Mouse (Mus musculus) ovary, postnatal 10 days (tissue): Measurements from ENCODE around the gene Cit.

ENCODE experiments used
- DNase-seq: peaks from one replicate; pipeline ENCODE4 v3.0.0; 2022; ENCODE audit warnings: low spot score

Gene Cit

GRCm38 (mm10) chr5:116009884-116010627 lies 165.0 kb downstream of the Cit start:
- DNase-seq, result no peak

DNA sequence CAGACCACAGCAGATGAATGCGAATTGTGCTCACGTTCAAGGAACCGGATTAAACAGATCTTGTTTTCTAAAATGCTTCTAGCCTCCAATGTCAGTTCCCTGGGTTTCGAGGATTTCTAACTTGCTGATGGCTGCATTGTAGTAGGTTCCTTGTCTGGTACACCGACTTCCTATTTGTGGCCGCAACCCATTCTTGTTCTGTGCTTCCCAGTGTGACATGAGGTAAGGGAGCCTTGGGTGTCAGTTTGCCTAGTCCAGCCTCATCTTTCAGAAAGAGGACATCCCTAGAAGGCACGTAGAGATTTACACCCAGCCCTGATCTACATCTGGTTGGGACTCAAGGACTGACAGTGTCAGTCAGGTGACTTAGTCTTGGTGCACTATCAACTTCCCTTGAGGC lies 166.6 kb downstream of the Cit start:
- DNase-seq, result no peak

DNA sequence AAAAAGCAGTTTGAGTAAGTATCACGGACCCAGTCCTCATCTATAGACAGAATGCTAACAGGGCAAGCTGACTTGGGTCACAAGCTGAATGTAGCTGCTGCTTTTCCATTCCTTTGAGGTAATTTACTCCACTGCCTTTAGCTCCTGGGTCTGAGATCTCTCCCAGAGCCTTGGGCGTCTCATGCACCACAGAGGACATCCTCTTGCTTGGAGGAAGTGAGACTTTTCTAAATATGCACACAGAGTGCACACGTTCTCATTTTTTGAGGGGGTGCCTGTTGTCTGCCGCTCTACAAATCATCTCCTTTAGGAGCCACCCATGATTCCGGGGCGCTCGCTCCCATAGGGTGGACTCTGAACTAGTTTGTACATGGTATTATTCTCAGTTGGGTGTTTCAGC lies 167.4 kb downstream of the Cit start:
- DNase-seq, result no peak

DNA sequence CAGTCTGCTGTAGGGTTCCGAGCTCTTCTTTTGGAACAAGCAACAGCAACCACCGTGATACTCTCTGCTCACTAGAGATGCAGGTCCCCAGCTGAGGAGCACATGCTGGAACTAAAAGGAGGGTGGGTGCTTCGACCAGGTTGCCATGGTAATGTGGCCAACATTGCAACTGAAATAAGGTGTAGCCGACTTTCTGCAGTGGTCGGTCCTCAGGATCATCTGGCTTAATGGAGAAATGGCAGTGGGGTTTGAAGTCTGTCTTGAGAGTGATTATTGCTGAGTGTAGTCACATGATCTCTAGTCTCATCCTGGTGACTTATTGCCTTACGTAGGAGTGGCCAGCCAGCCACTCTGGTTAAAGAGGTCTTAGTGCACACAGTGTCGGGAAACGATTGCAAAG lies 168.7 kb downstream of the Cit start:
- DNase-seq, result no peak

- DNase-seq, result no peak
Measured at GRCm38 (mm10) chr5:116014237-116014636, 169.2 kb downstream of the Cit start.

DNA sequence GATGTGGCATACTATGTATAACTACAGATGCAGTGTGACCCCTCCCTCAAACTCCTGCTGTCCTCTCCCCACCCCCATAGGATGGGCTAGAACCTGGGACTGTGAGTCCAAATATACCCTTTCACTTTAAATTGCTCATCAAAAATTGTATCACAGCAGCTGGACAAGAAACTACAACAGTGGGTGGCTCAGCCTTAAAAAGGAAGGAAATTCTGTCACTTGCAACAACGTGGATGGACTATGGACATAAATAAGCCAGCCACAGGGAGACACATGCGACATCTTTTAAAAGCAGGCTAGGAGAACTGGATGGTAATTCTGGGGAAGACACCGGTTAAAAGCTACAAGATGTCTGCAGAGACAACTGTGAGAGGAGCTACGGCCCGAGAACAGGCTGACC lies 171.5 kb downstream of the Cit start:
- no peak for DNase-seq

GRCm38 (mm10) chr5:116017391-116017790 lies 172.3 kb downstream of the Cit start:
- no peak for DNase-seq

- DNase-seq, result no peak
Measured at GRCm38 (mm10) chr5:116018196-116018595, 173.1 kb downstream of the Cit start.

GRCm38 (mm10) chr5:116018784-116019183 lies 173.7 kb downstream of the Cit start:
- no peak for DNase-seq

- DNase-seq, result no peak
Measured at GRCm38 (mm10) chr5:116019371-116019770, 174.3 kb downstream of the Cit start.

- DNase-seq, result no peak
Measured at GRCm38 (mm10) chr5:116021552-116021951, 176.5 kb downstream of the Cit start.

DNA sequence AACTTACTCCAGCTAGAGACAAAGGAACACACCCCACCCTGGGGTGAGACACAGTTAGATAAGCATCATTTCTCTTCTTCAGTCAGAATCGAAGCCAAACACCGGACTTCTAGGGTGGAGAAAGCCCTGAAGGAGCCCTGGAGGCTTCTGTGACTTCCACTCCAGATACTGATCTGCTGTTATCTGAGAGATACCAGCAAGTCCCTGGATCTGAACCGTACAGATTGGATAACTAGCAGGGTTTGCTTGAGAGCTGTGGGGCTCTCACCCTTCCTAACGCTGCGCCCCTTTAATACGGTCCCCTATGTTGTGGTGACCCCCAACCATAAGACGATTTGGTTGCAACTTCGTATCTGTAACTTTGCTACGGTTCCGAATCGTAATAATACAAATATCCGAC lies 177.1 kb downstream of the Cit start:
- DNase-seq, result no peak

DNA sequence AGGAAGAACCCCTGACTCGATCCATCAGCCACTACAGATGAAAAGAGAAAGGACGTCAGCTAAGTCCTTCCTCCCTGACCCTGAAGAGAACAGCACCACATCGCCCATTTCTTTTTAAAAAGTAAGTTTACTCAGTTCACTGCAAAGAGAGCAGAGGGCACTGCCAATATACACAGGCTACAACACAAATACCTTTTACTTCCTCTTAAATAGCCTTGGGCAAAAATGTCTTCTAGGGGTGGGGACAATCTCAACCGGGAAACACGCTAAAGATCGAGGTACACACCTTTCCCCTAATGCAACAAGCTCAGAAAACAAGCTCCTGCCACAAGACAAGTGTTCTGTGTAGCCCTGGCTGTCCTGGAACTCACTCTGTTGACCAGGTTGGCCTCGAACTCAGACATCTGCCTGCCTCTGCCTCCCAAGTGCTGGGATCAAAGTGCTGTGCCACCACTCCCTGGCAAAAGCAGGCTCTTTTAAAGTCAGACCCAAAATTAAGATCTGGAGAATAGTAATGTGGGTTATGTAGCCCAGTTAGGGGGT lies 177.7 kb downstream of the Cit start:
- DNase-seq, result no peak

DNA sequence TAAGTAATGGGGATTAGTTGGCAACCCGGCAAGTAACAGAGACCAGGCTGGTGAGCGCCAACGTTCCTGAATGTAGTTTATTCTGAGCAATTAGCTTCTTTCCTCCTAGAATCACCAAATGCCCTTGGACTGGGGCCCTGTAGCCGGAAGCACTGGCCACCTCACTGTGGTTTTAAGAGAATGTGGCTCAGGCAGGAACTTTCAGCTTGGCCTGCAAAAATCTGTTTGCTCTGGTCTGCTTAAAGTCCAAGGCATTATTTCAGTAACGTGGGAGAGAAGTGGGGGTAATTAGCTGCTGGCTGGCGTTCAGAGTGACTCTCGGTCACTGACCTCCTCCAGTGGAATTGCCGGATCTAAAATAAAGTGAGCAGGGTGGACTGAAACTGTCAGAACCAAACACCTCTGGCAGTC lies 178.2 kb downstream of the Cit start:
- DNase-seq, result no peak

GRCm38 (mm10) chr5:116023821-116024284 lies 178.8 kb downstream of the Cit start:
- DNase-seq, result no peak

GRCm38 (mm10) chr5:116024327-116024739 lies 179.3 kb downstream of the Cit start, which contains the start of gene Prkab1:
Prkab1 (minus strand) TSS chr5:116024508.
- DNase-seq, result peak; percentile 75

GRCm38 (mm10) chr5:116026107-116026506 lies 181.0 kb downstream of the Cit start:
- DNase-seq, result no peak

GRCm38 (mm10) chr5:116026561-116026960 lies 181.5 kb downstream of the Cit start:
- DNase-seq, result no peak

GRCm38 (mm10) chr5:116029071-116029470 lies 184.0 kb downstream of the Cit start:
- no peak for DNase-seq

- DNase-seq, result no peak
Measured at GRCm38 (mm10) chr5:116030566-116031189, 185.6 kb downstream of the Cit start.

DNA sequence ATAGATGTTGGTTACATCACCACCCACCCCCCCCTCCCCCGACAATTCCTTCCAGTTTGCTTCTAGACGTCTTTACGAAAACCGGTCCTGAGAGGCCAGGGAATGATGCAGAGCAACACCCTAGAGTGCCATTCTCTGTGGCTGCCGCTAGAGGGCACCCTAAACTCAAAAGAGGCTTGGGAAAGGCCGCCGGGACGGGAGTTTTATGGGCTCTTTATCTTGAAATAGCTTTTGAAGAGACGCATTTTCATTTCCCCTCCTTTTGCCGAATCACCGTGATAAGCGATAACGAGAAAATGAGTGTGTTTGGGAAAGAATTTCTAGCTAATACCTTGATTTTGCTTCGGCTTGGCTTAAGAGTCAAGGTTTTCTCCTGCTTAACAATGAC lies 186.1 kb downstream of the Cit start:
- peak; percentile 22 for DNase-seq

- DNase-seq, result no peak
Measured at GRCm38 (mm10) chr5:116036465-116036864, 191.4 kb downstream of the Cit start.

- no peak for DNase-seq
Measured at GRCm38 (mm10) chr5:116037731-116038130, 192.7 kb downstream of the Cit start.
